Mouse (Mus musculus) MEL (cell line): Measurements from ENCODE around the gene Slc22a17. TPM values are rescaled to one million over a fixed set of nuclear protein-coding genes. Genes with fewer than 3 reads are reported as not detected.

Experiments used
- DNase-seq: peaks from one replicate; pipeline ENCODE4 v3.0.0; 2011; ENCODE audit warnings: low read depth, low spot score
- H3K27ac ChIP-seq: 2 replicates; pipeline ENCODE4 v1.5.1; 2012; ENCODE audit warnings: low read depth, mild to moderate bottlenecking, control low read depth, low read length, moderate library complexity; ENCODE audit not compliant: control insufficient read depth
- H3K27me3 ChIP-seq, 2 experiments: fragments of 150-350 bp in 1 of 2; sonication (generic) in 1 of 2; 2 replicates each; pipeline ENCODE4 v1.6.1; 2012; ENCODE audit warnings: low read length in 2 of 2, mild to moderate bottlenecking in 2 of 2, improper control_type of control experiment in 1 of 2, moderate library complexity in 1 of 2; ENCODE audit not compliant: insufficient read depth in 2 of 2, control insufficient read depth in 1 of 2
- H3K36me3 ChIP-seq, 2 experiments: 2 replicates each; pipeline ENCODE4 v1.6.1; 2012 to 2014; ENCODE audit warnings: low read length in 2 of 2, improper control_type of control experiment in 1 of 2, inconsistent platforms in 1 of 2, mild to moderate bottlenecking in 1 of 2; ENCODE audit not compliant: insufficient read depth in 2 of 2, control insufficient read depth in 1 of 2
- H3K4me1 ChIP-seq, 2 experiments: fragments of 150-350 bp in 1 of 2; sonication (generic) in 1 of 2; 2 replicates each; pipeline ENCODE4 v1.6.1; 2012; ENCODE audit warnings: low read length in 2 of 2, improper control_type of control experiment in 1 of 2, mild to moderate bottlenecking in 1 of 2; ENCODE audit not compliant: insufficient read depth in 2 of 2, control insufficient read depth in 1 of 2
- H3K4me3 ChIP-seq, 2 experiments: fragments of 150-350 bp in 1 of 2; sonication (generic) in 1 of 2; 2 replicates each; pipeline ENCODE4 v1.5.1; 2012; ENCODE audit warnings: low read depth in 2 of 2, low read length in 2 of 2, mild to moderate bottlenecking in 2 of 2, moderate library complexity in 2 of 2, control low read depth in 1 of 2, improper control_type of control experiment in 1 of 2; ENCODE audit not compliant: control insufficient read depth in 1 of 2, insufficient read depth in 1 of 2
- H3K79me2 ChIP-seq: 2 replicates; pipeline ENCODE4 v1.6.1; 2012; ENCODE audit warnings: mild to moderate bottlenecking, low read length, moderate library complexity; ENCODE audit not compliant: control insufficient read depth, poor library complexity, insufficient read depth
- H3K9ac ChIP-seq: 2 replicates; pipeline ENCODE4 v1.6.1; 2012; ENCODE audit warnings: low read depth, mild to moderate bottlenecking, control low read depth, low read length, moderate library complexity; ENCODE audit not compliant: control insufficient read depth, poor library complexity, severe bottlenecking
- H3K9me3 ChIP-seq: fragments of 150-350 bp; sonication (generic); replicated peaks from 2 replicates; pipeline ENCODE4 v1.6.1; 2012; ENCODE audit warnings: mild to moderate bottlenecking, low read length, improper control_type of control experiment, moderate library complexity; ENCODE audit not compliant: insufficient read depth
- BHLHE40 ChIP-seq: IDR thresholded peaks from 2 replicates; pipeline ENCODE4 v1.6.1; 2012; ENCODE audit warnings: low read depth, mild to moderate bottlenecking, inconsistent platforms, low read length, improper control_type of control experiment, borderline replicate concordance
- CHD1 ChIP-seq: IDR thresholded peaks from 2 replicates; pipeline ENCODE4 v1.6.1; 2012; ENCODE audit warnings: low read depth, mild to moderate bottlenecking, inconsistent platforms, low read length, improper control_type of control experiment
- CHD2 ChIP-seq: IDR thresholded peaks from 2 replicates; pipeline ENCODE4 v1.6.1; 2011; ENCODE audit warnings: low read length, improper control_type of control experiment
- CTCF ChIP-seq, 3 experiments: IDR thresholded peaks in 2 of 3; conservative IDR thresholded peaks in 1 of 3; 2 replicates each; pipeline ENCODE4 v1.5.1; 2011 to 2012; ENCODE audit warnings: low read length in 3 of 3, low read depth in 2 of 3, mild to moderate bottlenecking in 2 of 3, improper control_type of control experiment in 1 of 3, inconsistent platforms in 1 of 3, mixed read lengths in 1 of 3, moderate library complexity in 1 of 3; ENCODE audit not compliant: control insufficient read depth in 1 of 3, insufficient read depth in 1 of 3, poor library complexity in 1 of 3, severe bottlenecking in 1 of 3
- E2F4 ChIP-seq: IDR thresholded peaks from 2 replicates; pipeline ENCODE4 v1.6.1; 2011; ENCODE audit warnings: low read depth, low read length, improper control_type of control experiment, borderline replicate concordance
- ELF1 ChIP-seq: IDR thresholded peaks from 2 replicates; pipeline ENCODE4 v1.6.1; 2014; ENCODE audit warnings: low read depth, mild to moderate bottlenecking, inconsistent platforms, low read length, improper control_type of control experiment, moderate library complexity
- EP300 ChIP-seq, 2 experiments: IDR thresholded peaks; 2 replicates each; pipeline ENCODE4 v1.6.1; 2011; ENCODE audit warnings: improper control_type of control experiment in 2 of 2, low read length in 2 of 2, low read depth in 1 of 2, mild to moderate bottlenecking in 1 of 2
- ETS1 ChIP-seq: IDR thresholded peaks from 2 replicates; pipeline ENCODE4 v1.6.1; 2012; ENCODE audit warnings: low read depth, mild to moderate bottlenecking, inconsistent platforms, low read length, improper control_type of control experiment, moderate library complexity
- HCFC1 ChIP-seq: IDR thresholded peaks from 2 replicates; pipeline ENCODE4 v1.6.1; 2012; ENCODE audit warnings: low read depth, mild to moderate bottlenecking, inconsistent platforms, low read length, improper control_type of control experiment, moderate library complexity
- JUND ChIP-seq: IDR thresholded peaks from 2 replicates; pipeline ENCODE4 v1.6.1; 2011; ENCODE audit warnings: low read depth, mild to moderate bottlenecking, improper control_type of control experiment, low read length
- MAX ChIP-seq: IDR thresholded peaks from 2 replicates; pipeline ENCODE4 v1.6.1; 2011; ENCODE audit warnings: low read length, improper control_type of control experiment
- MAZ ChIP-seq: IDR thresholded peaks from 2 replicates; pipeline ENCODE4 v1.6.1; 2012; ENCODE audit warnings: low read depth, mild to moderate bottlenecking, inconsistent platforms, low read length, improper control_type of control experiment
- MXI1 ChIP-seq: IDR thresholded peaks from 2 replicates; pipeline ENCODE4 v1.6.1; 2011; ENCODE audit warnings: mild to moderate bottlenecking, low read depth, low read length, improper control_type of control experiment
- MYB ChIP-seq: IDR thresholded peaks from 2 replicates; pipeline ENCODE4 v1.6.1; 2011; ENCODE audit warnings: mild to moderate bottlenecking, low read depth, low read length, improper control_type of control experiment
- MYC ChIP-seq: IDR thresholded peaks from 2 replicates; pipeline ENCODE4 v1.6.1; 2011; ENCODE audit warnings: low read depth, mild to moderate bottlenecking, low read length, improper control_type of control experiment, moderate library complexity
- NELFE ChIP-seq: IDR thresholded peaks from 2 replicates; pipeline ENCODE4 v1.6.1; 2011; ENCODE audit warnings: low read depth, low read length, improper control_type of control experiment
- NRF1 ChIP-seq: IDR thresholded peaks from 2 replicates; pipeline ENCODE4 v1.6.1; 2014; ENCODE audit warnings: low read depth, mild to moderate bottlenecking, inconsistent platforms, low read length, improper control_type of control experiment, moderate library complexity; ENCODE audit not compliant: poor library complexity, insufficient read depth, severe bottlenecking
- POLR2A ChIP-seq, 2 experiments: IDR thresholded peaks; 2 replicates each; pipeline ENCODE4 v1.6.1; 2011 to 2012; ENCODE audit warnings: low read length in 2 of 2, mild to moderate bottlenecking in 2 of 2, control low read depth in 1 of 2, improper control_type of control experiment in 1 of 2, low read depth in 1 of 2, moderate library complexity in 1 of 2; ENCODE audit not compliant: control insufficient read depth in 1 of 2, insufficient read depth in 1 of 2, poor library complexity in 1 of 2
- POLR2AphosphoS2 ChIP-seq: IDR thresholded peaks from 2 replicates; pipeline ENCODE4 v1.6.1; 2011; ENCODE audit warnings: low read length, improper control_type of control experiment
- POLR2AphosphoS5 ChIP-seq: IDR thresholded peaks from 2 replicates; pipeline ENCODE4 v1.6.1; 2012; ENCODE audit warnings: low read depth, borderline replicate concordance, mild to moderate bottlenecking, inconsistent platforms, low read length, moderate library complexity, mixed read lengths
- RAD21 ChIP-seq: IDR thresholded peaks from 2 replicates; pipeline ENCODE4 v1.6.1; 2011; ENCODE audit warnings: mild to moderate bottlenecking, low read depth, low read length, improper control_type of control experiment
- RCOR1 ChIP-seq: IDR thresholded peaks from 2 replicates; pipeline ENCODE4 v1.6.1; 2012; ENCODE audit warnings: low read depth, mild to moderate bottlenecking, inconsistent platforms, low read length, improper control_type of control experiment
- TAL1 ChIP-seq: IDR thresholded peaks from 2 replicates; pipeline ENCODE4 v1.6.1; 2012; ENCODE audit warnings: mild to moderate bottlenecking, inconsistent platforms, low read length, moderate library complexity, mixed read lengths
- TBP ChIP-seq: IDR thresholded peaks from 2 replicates; pipeline ENCODE4 v1.8.0; 2011; ENCODE audit warnings: low read depth, low read length, improper control_type of control experiment
- TCF12 ChIP-seq: IDR thresholded peaks from 2 replicates; pipeline ENCODE4 v1.6.1; 2014; ENCODE audit warnings: low read depth, mild to moderate bottlenecking, inconsistent platforms, low read length, improper control_type of control experiment, moderate library complexity
- UBTF ChIP-seq: IDR thresholded peaks from 2 replicates; pipeline ENCODE4 v1.6.1; 2012; ENCODE audit warnings: low read depth, mild to moderate bottlenecking, inconsistent platforms, low read length, improper control_type of control experiment, moderate library complexity, borderline replicate concordance; ENCODE audit not compliant: insufficient read depth
- USF1 ChIP-seq: IDR thresholded peaks from 2 replicates; pipeline ENCODE4 v1.6.1; 2014; ENCODE audit warnings: low read depth, mild to moderate bottlenecking, inconsistent platforms, low read length, improper control_type of control experiment, moderate library complexity
- USF2 ChIP-seq, 2 experiments: IDR thresholded peaks; 2 replicates each; pipeline ENCODE4 v1.6.1; 2011 to 2012; ENCODE audit warnings: improper control_type of control experiment in 2 of 2, low read length in 2 of 2, borderline replicate concordance in 1 of 2, inconsistent platforms in 1 of 2, low read depth in 1 of 2, mild to moderate bottlenecking in 1 of 2; ENCODE audit not compliant: insufficient read depth in 1 of 2
- ZC3H11A ChIP-seq: IDR thresholded peaks from 2 replicates; pipeline ENCODE4 v1.6.1; 2012; ENCODE audit warnings: low read depth, mild to moderate bottlenecking, inconsistent platforms, low read length, improper control_type of control experiment
- ZKSCAN1 ChIP-seq: IDR thresholded peaks from 2 replicates; pipeline ENCODE4 v1.6.1; 2012; ENCODE audit warnings: low read depth, mild to moderate bottlenecking, inconsistent platforms, low read length, improper control_type of control experiment, moderate library complexity
- ZMIZ1 ChIP-seq: IDR thresholded peaks from 2 replicates; pipeline ENCODE4 v1.6.1; 2012; ENCODE audit warnings: low read depth, mild to moderate bottlenecking, inconsistent platforms, low read length, improper control_type of control experiment, moderate library complexity
- ZNF384 ChIP-seq: IDR thresholded peaks from 2 replicates; pipeline ENCODE4 v1.6.1; 2012; ENCODE audit warnings: low read depth, mild to moderate bottlenecking, inconsistent platforms, low read length, improper control_type of control experiment
- polyA plus RNA-seq, 2 experiments: library from polyadenylated mRNA; stranded (reverse) in 1 of 2; unstranded in 1 of 2; fragments of >175 nt in 1 of 2; fragments of >200 nt in 1 of 2; gene quantifications; 2 replicates each; pipeline versions ENCODE4 v1.2.1 to v1.2.4; 2012; ENCODE audit warnings: low replicate concordance in 2 of 2, low read depth in 1 of 2; ENCODE audit not compliant: insufficient read length in 2 of 2, insufficient read depth in 1 of 2, missing spikeins in 1 of 2
- total RNA-seq: library from RNA; depleted of rRNA; stranded (reverse); fragments of 300-350 nt; gene quantifications from 2 replicates; pipeline ENCODE4 v1.2.3, GENCODE M21; 2012

Slc22a17 gene
- total and polyA plus RNA-seq, 3 experiments = 0.31 to 1.1 TPM; not detected in 1

DNA sequence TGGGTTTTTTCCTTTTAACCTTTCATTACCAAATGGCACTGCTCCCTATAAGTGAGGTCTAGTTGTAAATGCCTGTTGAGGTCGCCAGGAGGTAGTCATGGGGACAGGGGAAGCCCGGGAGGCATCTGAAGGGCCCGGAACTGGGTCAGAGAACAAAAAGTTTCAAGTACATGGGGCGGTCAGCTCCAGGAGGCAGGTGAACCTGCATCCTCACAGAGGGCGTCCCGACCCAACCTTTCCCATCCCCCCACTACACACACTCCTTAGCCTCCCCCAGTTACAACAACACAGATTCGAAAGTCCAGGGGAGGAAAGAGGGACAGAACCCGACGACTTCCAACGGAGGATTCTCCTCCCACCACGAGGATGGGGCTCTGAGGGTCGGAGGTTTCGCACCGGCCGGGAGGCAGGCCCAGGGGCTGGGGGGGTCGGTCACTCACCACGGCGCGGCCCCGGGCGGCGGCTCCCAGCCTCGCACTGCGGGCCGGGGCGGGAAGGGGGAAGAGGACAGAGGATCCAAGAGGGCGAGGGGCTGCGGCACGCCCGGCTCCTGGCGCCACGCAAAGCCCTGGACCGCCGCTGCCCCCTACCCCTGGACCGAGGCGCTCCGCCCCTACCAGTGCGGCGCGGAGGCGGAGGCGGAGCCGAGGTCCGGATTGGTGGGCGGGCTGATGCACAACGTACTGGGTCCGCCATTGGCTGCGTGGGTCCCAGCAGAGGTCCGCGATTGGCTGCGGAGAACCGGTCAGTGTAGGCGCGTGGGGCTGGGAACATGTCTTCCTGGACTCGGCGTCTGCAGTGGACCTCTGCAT is 49.2 kb downstream of the Slc22a17 start:
- DNase-seq = peak; percentile 94
- Histone ChIP-seq H3K9me3 (no peaks in the 10 kb centered on the region), H3K27me3 (no peaks in the 10 kb centered on the region), H3K27ac (peak overlapping the region; percentile 48), H3K79me2 (no peaks in the 10 kb centered on the region; the same call in 1 of the 2 replicates), H3K4me1 (peaks cover 19 to 27% of the 10 kb centered on the region in 2 experiments), H3K36me3 (peaks cover 0 to 21% of the 10 kb centered on the region in 2 experiments; a peak in 2 of 4 replicates), H3K9ac (peak overlapping the region; percentile 77), H3K4me3 (peak overlapping the region; percentile 77 to 96)
- TF ChIP-seq BHLHE40 (no peak), CTCF (IDR thresholded peaks at IDR 0.05 in 2 of 3, conservative IDR thresholded peaks at IDR 0.05 in 1 of 3; ENCODE audit: control insufficient read depth in 1 of 3, insufficient read depth in 1 of 3, low read depth in 2 of 3, low read length in 3 of 3, poor library complexity in 1 of 3, severe bottlenecking in 1 of 3) (no peak; a peak in 1 of 6 replicates), NELFE (peak; percentile 55; the same call in 1 of the 2 replicates), UBTF (no peak), ZKSCAN1 (no peak), ELF1 (no peak), ETS1 (no peak), JUND (no peak), TAL1 (no peak), MXI1 (no peak; the same call in 1 of the 2 replicates), CHD2 (no peak), USF1 (0 out of 2 replicates have a peak, but pooled peaks have one; percentile 33), ZMIZ1 (no peak), RAD21 (no peak), EP300 (IDR thresholded peaks at IDR 0.05; ENCODE audit: low read depth in 1 of 2, low read length in 2 of 2) (no peak), POLR2A (IDR thresholded peaks at IDR 0.05; ENCODE audit: control insufficient read depth in 1 of 2, insufficient read depth in 1 of 2, low read depth in 1 of 2, low read length in 2 of 2, poor library complexity in 1 of 2) (peak; percentile 78 to 80), MYB (no peak), RCOR1 (no peak), USF2 (IDR thresholded peaks at IDR 0.05; ENCODE audit: borderline replicate concordance in 1 of 2, insufficient read depth in 1 of 2, low read depth in 1 of 2, low read length in 2 of 2) (no peak), ZNF384 (no peak), TBP (no peak), CHD1 (no peak), TCF12 (no peak), MYC (no peak), ZC3H11A (no peak), MAX (no peak; the same call in 1 of the 2 replicates), POLR2AphosphoS5 (no peak), POLR2AphosphoS2 (no peak; the same call in 1 of the 2 replicates), HCFC1 (0 out of 2 replicates have a peak, but pooled peaks have one; percentile 12), MAZ (no peak), E2F4 (no peak), NRF1 (0 out of 2 replicates have a peak, but pooled peaks have one; percentile 19)
